Mouse (Mus musculus): ENCODE measurements around the gene Ccdc33. TPM values are rescaled to one million over a fixed set of nuclear protein-coding genes. Genes with fewer than 3 reads are reported as not detected.

Ccdc33 gene
- polyA plus RNA-seq, 1 experiment, result 0.59 TPM

GRCm38 (mm10) chr9:58128926-58129413 is 10.3 kb upstream of the Ccdc33 start:
- WGBS, result 62% methylated on average over 13 of the region's 13 CpGs
- TF ChIP-seq POLR2A (IDR thresholded peaks at IDR 0.05; ENCODE audit: borderline replicate concordance, insufficient read depth, low read length), result no peak
- no peak for TF ChIP-seq CTCF (IDR thresholded peaks at IDR 0.05; ENCODE audit: borderline replicate concordance, insufficient read depth, low read depth, low read length)

DNA sequence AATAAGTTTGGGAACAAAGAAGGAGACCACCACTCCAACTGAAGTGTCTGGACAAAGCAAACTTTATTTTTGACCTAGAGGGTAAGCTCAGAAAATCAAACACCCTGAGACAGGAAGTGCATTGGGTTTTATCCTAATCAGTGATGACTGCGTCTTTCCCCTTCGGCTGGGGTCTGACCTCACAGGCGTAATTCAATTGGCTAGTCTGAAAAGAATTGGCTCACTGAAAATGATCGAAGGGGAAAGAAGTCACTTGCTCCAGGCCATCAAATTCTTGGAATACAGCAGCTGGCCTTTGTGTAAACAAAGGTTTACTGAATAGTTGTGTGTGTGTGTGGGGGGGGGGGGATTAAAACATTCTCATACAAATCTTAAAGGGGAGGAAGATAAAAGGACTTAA is 7.2 kb upstream of the Ccdc33 start:
- Histone ChIP-seq H3K4me3 (replicated peaks; ENCODE audit: insufficient read depth, low read depth, low read length) (no peak overlapping the region), H3K27me3 (ENCODE audit: control insufficient read depth, insufficient read depth, low read length) (no peaks in the 10 kb centered on the region), H3K27ac (ENCODE audit: insufficient read depth, low read length) (no peak overlapping the region), H3K4me1 (ENCODE audit: control insufficient read depth, insufficient read depth, low read length) (no peaks in the 10 kb centered on the region; the same call in 1 of the 2 replicates)
- TF ChIP-seq POLR2A (IDR thresholded peaks at IDR 0.05; ENCODE audit: borderline replicate concordance, insufficient read depth, low read length), result no peak
- TF ChIP-seq CTCF (IDR thresholded peaks at IDR 0.05; ENCODE audit: borderline replicate concordance, insufficient read depth, low read depth, low read length), result no peak
- WGBS, result 73% methylated on average over 4 of the region's 4 CpGs
- no peak for DNase-seq

More at GRCm38 (mm10) chr9:58128926-58129413, 10.3 kb upstream of the Ccdc33 start:
- DNase-seq, result no peak
- no peaks in the 10 kb centered on the region for H3K4me1 ChIP-seq (ENCODE audit: control insufficient read depth, insufficient read depth, low read length)
- no peak overlapping the region for H3K4me3 ChIP-seq (replicated peaks; ENCODE audit: insufficient read depth, low read depth, low read length)
- H3K27me3 ChIP-seq (ENCODE audit: control insufficient read depth, insufficient read depth, low read length), result no peaks in the 10 kb centered on the region
- H3K27ac ChIP-seq (ENCODE audit: insufficient read depth, low read length), result no peak overlapping the region

GRCm38 (mm10) chr9:58125085-58125484 is 6.5 kb upstream of the Ccdc33 start:
- Histone ChIP-seq H3K27me3 (ENCODE audit: control insufficient read depth, insufficient read depth, low read length) (no peaks in the 10 kb centered on the region), H3K4me1 (ENCODE audit: control insufficient read depth, insufficient read depth, low read length) (no peaks in the 10 kb centered on the region; the same call in 1 of the 2 replicates), H3K4me3 (replicated peaks; ENCODE audit: insufficient read depth, low read depth, low read length) (no peak overlapping the region), H3K27ac (ENCODE audit: insufficient read depth, low read length) (no peak overlapping the region)
- WGBS, result 87% methylated on average over 3 of the region's 3 CpGs
- DNase-seq, result no peak
- TF ChIP-seq CTCF (IDR thresholded peaks at IDR 0.05; ENCODE audit: borderline replicate concordance, insufficient read depth, low read depth, low read length) (no peak), POLR2A (IDR thresholded peaks at IDR 0.05; ENCODE audit: borderline replicate concordance, insufficient read depth, low read length) (no peak)

GRCm38 (mm10) chr9:58116024-58116651 is 2.5 kb downstream of the Ccdc33 start:
- no peak for TF ChIP-seq CTCF (IDR thresholded peaks at IDR 0.05; ENCODE audit: borderline replicate concordance, insufficient read depth, low read depth, low read length)
- TF ChIP-seq POLR2A (IDR thresholded peaks at IDR 0.05; ENCODE audit: borderline replicate concordance, insufficient read depth, low read length), result no peak
- Histone ChIP-seq H3K27ac (ENCODE audit: insufficient read depth, low read length) (no peak overlapping the region), H3K4me1 (ENCODE audit: control insufficient read depth, insufficient read depth, low read length) (peaks cover 16% of the 10 kb centered on the region), H3K27me3 (ENCODE audit: control insufficient read depth, insufficient read depth, low read length) (no peaks in the 10 kb centered on the region), H3K4me3 (replicated peaks; ENCODE audit: insufficient read depth, low read depth, low read length) (no peak overlapping the region)
- DNase-seq, result no peak
- 91% methylated on average over 7 of the region's 7 CpGs for WGBS

GRCm38 (mm10) chr9:58115297-58115925 is 3.2 kb downstream of the Ccdc33 start:
- WGBS, result 94% methylated on average over 7 of the region's 7 CpGs
- Histone ChIP-seq H3K27ac (ENCODE audit: insufficient read depth, low read length) (no peak overlapping the region), H3K4me3 (replicated peaks; ENCODE audit: insufficient read depth, low read depth, low read length) (no peak overlapping the region), H3K27me3 (ENCODE audit: control insufficient read depth, insufficient read depth, low read length) (no peaks in the 10 kb centered on the region), H3K4me1 (ENCODE audit: control insufficient read depth, insufficient read depth, low read length) (peaks cover 24% of the 10 kb centered on the region)
- no peak for DNase-seq
- TF ChIP-seq POLR2A (IDR thresholded peaks at IDR 0.05; ENCODE audit: borderline replicate concordance, insufficient read depth, low read length), result no peak
- no peak for TF ChIP-seq CTCF (IDR thresholded peaks at IDR 0.05; ENCODE audit: borderline replicate concordance, insufficient read depth, low read depth, low read length)

- Histone ChIP-seq H3K4me1 (ENCODE audit: control insufficient read depth, insufficient read depth, low read length) (peaks cover 38% of the 10 kb centered on the region), H3K27me3 (ENCODE audit: control insufficient read depth, insufficient read depth, low read length) (no peaks in the 10 kb centered on the region), H3K27ac (ENCODE audit: insufficient read depth, low read length) (no peak overlapping the region), H3K4me3 (replicated peaks; ENCODE audit: insufficient read depth, low read depth, low read length) (no peak overlapping the region)
- TF ChIP-seq POLR2A (IDR thresholded peaks at IDR 0.05; ENCODE audit: borderline replicate concordance, insufficient read depth, low read length) (no peak), CTCF (IDR thresholded peaks at IDR 0.05; ENCODE audit: borderline replicate concordance, insufficient read depth, low read depth, low read length) (no peak)
- 86% methylated on average over 9 of the region's 9 CpGs for WGBS
- no peak for DNase-seq
These were observed 4.6 kb downstream of the Ccdc33 start for GRCm38 (mm10) chr9:58114019-58114418.

DNA sequence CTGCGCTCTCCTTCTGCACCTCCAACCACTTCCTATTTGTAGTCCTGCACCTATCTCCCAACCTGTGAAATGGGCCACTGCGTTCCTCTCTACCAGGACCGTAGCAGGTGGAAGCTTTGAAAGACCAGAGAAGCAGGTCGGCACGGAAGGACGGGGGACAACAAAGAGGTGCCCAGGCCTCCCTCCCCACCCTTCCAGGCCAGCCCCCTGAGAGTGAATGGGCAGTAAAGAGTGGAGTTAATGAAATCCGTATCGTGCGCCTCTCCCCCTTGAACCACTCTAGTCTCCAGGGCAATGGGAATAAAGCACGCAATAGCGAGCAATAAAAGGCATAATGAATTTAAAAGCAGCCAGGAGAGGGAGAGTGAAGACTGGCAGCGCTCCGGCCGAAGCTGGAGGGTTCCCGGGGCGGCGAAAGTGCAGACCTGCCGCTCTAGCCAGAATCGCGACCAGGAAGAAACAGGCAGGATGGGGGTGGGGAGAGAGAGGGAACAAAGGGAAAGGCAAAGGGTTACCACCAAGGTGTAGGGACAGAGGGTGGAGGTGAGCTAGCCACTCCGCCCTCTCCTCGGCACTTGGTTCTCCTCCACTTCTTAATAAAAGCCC is 5.2 kb downstream of the Ccdc33 start:
- Histone ChIP-seq H3K4me1 (ENCODE audit: control insufficient read depth, insufficient read depth, low read length) (peaks cover 39% of the 10 kb centered on the region), H3K27ac (ENCODE audit: insufficient read depth, low read length) (no peak overlapping the region)

More for the DNA sequence above, 5.2 kb downstream of the Ccdc33 start:
- H3K27me3 ChIP-seq (ENCODE audit: control insufficient read depth, insufficient read depth, low read length), result no peaks in the 10 kb centered on the region
- DNase-seq, result no peak
- H3K4me3 ChIP-seq (replicated peaks; ENCODE audit: insufficient read depth, low read depth, low read length), result no peak overlapping the region
- TF ChIP-seq CTCF (IDR thresholded peaks at IDR 0.05; ENCODE audit: borderline replicate concordance, insufficient read depth, low read depth, low read length) (no peak), POLR2A (IDR thresholded peaks at IDR 0.05; ENCODE audit: borderline replicate concordance, insufficient read depth, low read length) (no peak)
- WGBS, result 61% methylated on average over 22 of the region's 22 CpGs

Data from cerebellum, adult 2 months (tissue).